Mouse (Mus musculus) cerebellum, postnatal 4 days (tissue): Measurements from ENCODE around the gene Ppfia3.

Experiments used
- DNase-seq, 2 experiments: peaks; one replicate each; pipeline ENCODE4 v3.0.0; 2022; ENCODE audit warnings: low spot score in 2 of 2, mixed read lengths in 1 of 2

Gene Ppfia3

GRCm38 (mm10) chr7:45312686-45313453 lies 53.9 kb downstream of the Ppfia3 start:
- DNase-seq = no peak

DNA sequence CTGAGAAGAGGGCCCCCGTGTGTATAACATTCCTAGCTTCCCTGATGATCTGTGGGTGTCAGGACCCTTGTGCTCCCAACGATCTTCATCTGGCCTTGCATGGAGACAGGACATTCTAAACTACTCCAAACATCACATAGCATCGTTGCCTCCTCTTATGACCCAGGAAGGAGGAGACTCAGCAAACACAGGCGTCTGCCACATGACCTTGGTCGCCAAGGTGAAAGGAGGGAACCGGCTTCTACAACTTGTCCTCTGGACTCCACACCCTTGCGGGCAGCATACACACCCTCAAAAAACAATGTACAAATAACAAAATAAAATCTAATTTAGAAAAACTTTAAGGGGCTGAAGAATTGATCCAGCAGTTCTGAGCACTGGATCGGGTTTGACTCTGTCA lies 54.8 kb downstream of the Ppfia3 start:
- no peak for DNase-seq

DNA sequence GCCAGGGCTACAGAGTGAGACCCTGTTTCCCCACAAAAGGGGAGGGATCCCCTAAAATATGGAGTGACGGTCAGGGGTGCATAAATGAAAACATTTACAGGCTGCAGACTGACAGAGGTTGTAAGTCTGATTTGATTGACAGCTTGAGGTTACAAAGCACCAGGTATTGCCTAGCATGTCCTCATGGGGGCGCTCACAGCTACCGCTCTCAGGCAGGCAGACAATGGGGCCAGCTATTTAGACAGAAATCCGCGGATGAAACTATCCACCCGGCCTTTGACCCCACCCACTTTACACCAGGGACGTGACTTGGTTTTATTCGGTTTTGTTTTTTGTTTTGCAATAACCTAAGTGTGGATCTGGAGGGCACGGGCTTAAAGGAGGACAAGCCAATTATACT lies 57.4 kb downstream of the Ppfia3 start:
- DNase-seq = peak in 1 of 2 experiments; percentile 53

- no peak for DNase-seq
Measured at GRCm38 (mm10) chr7:45308551-45309240, 58.1 kb downstream of the Ppfia3 start.

GRCm38 (mm10) chr7:45305275-45305674 lies 61.5 kb downstream of the Ppfia3 start:
- DNase-seq = peak; percentile 47 to 68

DNA sequence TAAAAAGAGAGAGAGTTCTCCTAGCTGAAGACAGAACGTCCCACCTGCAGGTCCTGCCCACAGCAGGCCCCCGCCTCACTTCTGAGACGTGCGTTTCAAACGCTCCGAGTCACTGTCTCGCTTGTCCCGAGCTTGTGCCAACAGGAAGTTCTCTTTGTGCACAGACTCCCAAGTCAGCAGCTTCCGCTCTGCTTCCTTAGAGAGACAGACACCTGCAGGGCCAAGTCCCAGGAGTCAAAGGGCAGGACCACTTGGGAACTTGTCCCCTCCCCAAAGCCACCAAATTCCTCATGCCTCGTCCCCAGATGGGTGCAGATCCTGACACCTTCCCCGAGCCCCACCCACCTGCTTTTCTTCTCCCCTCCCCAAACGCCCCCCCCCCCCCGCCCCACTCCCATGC lies 62.0 kb downstream of the Ppfia3 start:
- no peak for DNase-seq

DNA sequence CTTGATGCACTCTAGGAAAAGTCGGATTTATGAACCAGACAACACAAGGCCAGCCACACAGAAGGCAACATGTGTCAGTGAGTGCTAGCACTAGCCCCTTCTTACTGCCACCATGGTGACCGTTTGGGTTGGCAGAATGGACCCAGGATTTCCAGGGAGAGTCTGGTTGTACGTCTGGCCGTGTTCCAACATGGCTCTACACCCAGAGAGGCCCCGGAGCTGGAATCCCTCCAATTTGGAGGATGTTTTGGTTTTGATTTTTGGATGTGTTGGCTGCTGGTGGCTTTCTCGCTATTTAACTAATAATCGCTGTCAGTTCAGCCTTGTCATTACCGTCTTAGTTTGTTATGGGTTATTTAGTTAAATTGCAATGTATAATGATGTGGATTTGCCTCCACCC lies 64.2 kb downstream of the Ppfia3 start:
- DNase-seq = peak in 1 of 2 experiments; percentile 53

- peak in 1 of 2 experiments; percentile 72 for DNase-seq
Measured at GRCm38 (mm10) chr7:45300270-45300669, 66.5 kb downstream of the Ppfia3 start.

DNA sequence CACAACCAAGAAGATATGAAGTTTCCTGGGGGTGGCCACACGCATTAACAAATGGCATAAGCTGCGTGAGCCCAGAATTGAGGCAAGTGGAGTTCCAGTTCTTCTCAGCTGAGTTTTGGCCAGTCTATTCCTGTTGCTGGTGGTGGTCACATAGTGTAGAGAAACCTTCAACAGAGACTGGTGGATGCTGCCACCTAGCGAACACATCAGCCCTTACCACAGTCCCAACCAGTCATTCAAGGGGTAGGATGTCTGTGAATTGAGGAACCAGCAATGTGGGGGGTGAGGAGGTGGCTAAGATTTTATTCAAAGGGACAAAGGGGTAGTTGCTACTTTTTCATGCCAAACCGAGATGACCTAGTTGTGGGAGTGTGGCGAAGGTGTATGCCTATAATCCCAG lies 67.1 kb downstream of the Ppfia3 start:
- peak in 1 of 2 experiments; percentile 64 for DNase-seq

- DNase-seq = no peak
Measured at GRCm38 (mm10) chr7:45297563-45297962, 69.3 kb downstream of the Ppfia3 start.

- no peak for DNase-seq
Measured at GRCm38 (mm10) chr7:45296626-45297025, 70.2 kb downstream of the Ppfia3 start.
